Mouse (Mus musculus) cerebellum, adult (tissue): ENCODE data around the gene Arl5b.

Source experiments
- ATAC-seq: cut with Nextera tagmentation; 2 replicates; pipeline ENCODE4 v1.9.2; 2017; ENCODE audit warnings: mild to moderate bottlenecking, moderate library complexity, mixed read lengths; ENCODE audit not compliant: insufficient number of reproducible peaks, low FRiP score, low TSS enrichment

Gene Arl5b

DNA sequence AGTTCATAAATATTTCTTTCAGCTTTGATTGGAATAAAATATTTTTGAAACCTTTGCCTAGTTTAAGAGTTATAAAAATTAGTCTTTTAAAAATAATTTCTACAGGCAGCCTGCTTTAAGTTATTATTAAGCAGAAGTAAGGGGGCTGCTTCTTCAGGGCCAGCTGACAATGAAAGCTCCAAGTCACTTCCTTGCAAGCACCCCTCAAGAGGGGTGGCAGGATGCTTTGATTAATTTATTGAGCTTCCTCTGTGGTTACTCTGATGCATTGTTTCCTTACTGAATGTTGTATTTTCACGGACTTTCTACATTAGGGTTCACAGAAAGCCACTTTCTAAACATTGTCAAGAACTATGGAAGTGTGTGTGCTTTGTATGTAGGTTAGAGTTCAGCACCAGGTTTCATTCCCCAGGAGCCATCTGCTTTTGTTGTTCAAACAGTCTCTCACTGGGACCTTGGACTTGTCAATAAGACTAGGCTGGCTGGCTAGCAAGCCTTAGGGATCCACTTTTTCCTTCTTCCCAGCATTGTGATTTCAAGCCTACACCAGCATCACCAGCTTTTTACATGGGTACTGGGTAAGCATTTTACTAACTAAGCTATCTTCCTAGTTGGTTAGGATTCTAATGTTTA lies 62.7 kb downstream of the Arl5b start:
- no peak for ATAC-seq

DNA sequence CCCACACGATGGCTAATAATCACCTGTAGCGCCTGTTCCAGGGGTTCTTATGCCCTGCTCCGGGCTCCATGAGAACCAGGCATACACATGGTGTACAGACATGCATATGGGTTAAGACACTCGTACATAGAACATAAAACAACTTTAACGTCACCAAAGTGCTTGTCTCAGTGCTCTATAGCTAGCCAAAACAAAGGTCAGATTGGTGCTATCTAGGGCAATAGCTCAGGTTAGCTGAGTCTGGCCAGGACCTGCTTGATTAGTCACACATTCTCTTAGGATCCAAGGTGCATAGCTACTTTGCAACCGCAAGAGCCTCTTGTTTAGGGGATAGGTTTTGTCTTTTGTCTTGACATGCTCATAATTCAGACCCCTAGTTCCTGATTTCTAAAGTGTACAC lies 63.5 kb downstream of the Arl5b start:
- ATAC-seq: no peak

GRCm38 (mm10) chr2:15121217-15121680 lies 72.1 kb downstream of the Arl5b start:
- no peak for ATAC-seq
